Mouse (Mus musculus) midbrain, embryonic 15.5 days (tissue): ENCODE results near the gene Gm28051. TPM values are rescaled to one million over a fixed set of nuclear protein-coding genes. Genes with fewer than 3 reads are reported as not detected.
A peak's percentile ranks its signal among the peaks of the same experiment; 100 is the strongest.

Source experiments
- ATAC-seq: fragments of 200-750 bp; cut with Nextera tagmentation; replicated peaks from 2 replicates; pipeline ENCODE4 v1.8.0; 2017; ENCODE audit warnings: moderate TSS enrichment
- H3K27ac ChIP-seq: fragments of 300-500 bp; sonication (generic); 2 replicates; pipeline ENCODE4 v1.5.1; 2015; ENCODE audit warnings: mild to moderate bottlenecking, inconsistent platforms
- H3K27me3 ChIP-seq: fragments of 300-500 bp; sonication (generic); replicated peaks from 2 replicates; pipeline ENCODE4 v1.6.1; 2015; ENCODE audit warnings: inconsistent platforms
- H3K36me3 ChIP-seq: fragments of 300-500 bp; sonication (generic); replicated peaks from 2 replicates; pipeline ENCODE4 v1.6.1; 2015; ENCODE audit warnings: inconsistent platforms
- H3K4me1 ChIP-seq: fragments of 300-500 bp; sonication (generic); 2 replicates; pipeline ENCODE4 v1.6.1; 2015; ENCODE audit warnings: inconsistent platforms
- H3K4me2 ChIP-seq: fragments of 300-500 bp; sonication (generic); 2 replicates; pipeline ENCODE4 v1.6.1; 2015; ENCODE audit warnings: inconsistent platforms, mild to moderate bottlenecking, moderate library complexity
- H3K4me3 ChIP-seq: fragments of 300-500 bp; sonication (generic); 2 replicates; pipeline ENCODE4 v1.5.1; 2015; ENCODE audit warnings: mild to moderate bottlenecking, inconsistent platforms
- H3K9ac ChIP-seq: fragments of 300-500 bp; sonication (generic); 2 replicates; pipeline ENCODE4 v1.6.1; 2015; ENCODE audit warnings: mild to moderate bottlenecking, inconsistent platforms
- H3K9me3 ChIP-seq: fragments of 300-500 bp; sonication (generic); 2 replicates; pipeline ENCODE4 v1.6.1; 2016; ENCODE audit warnings: inconsistent platforms
- WGBS: fragments of 180-500 bp; shearing (Covaris S2); methylation state at CpG from one replicate; pipeline ENCODE4 v1.1.7; 2015; ENCODE audit warnings: mixed read lengths; 5-methylcytosine and 5-hydroxymethylcytosine counted together
- polyA plus RNA-seq: library from polyadenylated mRNA; unstranded; fragments of >200 nt; fragmentation: Nextera tagmentation; extraction: Ambion mirVana; gene quantifications from 2 replicates; pipeline ENCODE4 v1.2.1, GENCODE M21; 2015

Gm28051 gene
- polyA plus RNA-seq, 1 experiment from 2014 or later = not detected

- Histone ChIP-seq H3K9me3 (no peaks in the 10 kb centered on the region), H3K4me3 (no peak overlapping the region), H3K4me1 (peaks cover 18% of the 10 kb centered on the region), H3K9ac (no peak overlapping the region), H3K27me3 (no peaks in the 10 kb centered on the region), H3K4me2 (no peak overlapping the region), H3K27ac (no peak overlapping the region), H3K36me3 (no peaks in the 10 kb centered on the region)
- ATAC-seq = no peak
- 85% methylated on average over 5 of the region's 5 CpGs for WGBS
Measured at GRCm38 (mm10) chr12:102739096-102739495, 18.5 kb downstream of the Gm28051 start.

- Histone ChIP-seq H3K4me2 (no peak overlapping the region), H3K27me3 (no peaks in the 10 kb centered on the region), H3K9ac (no peak overlapping the region), H3K9me3 (no peaks in the 10 kb centered on the region), H3K4me1 (peaks cover 20% of the 10 kb centered on the region), H3K4me3 (no peak overlapping the region), H3K27ac (no peak overlapping the region), H3K36me3 (no peaks in the 10 kb centered on the region)
- ATAC-seq = no peak
- 12% methylated on average over 5 of the region's 5 CpGs for WGBS
Measured at GRCm38 (mm10) chr12:102733381-102733780, 24.2 kb downstream of the Gm28051 start.

GRCm38 (mm10) chr12:102730798-102731619, 26.6 kb downstream of the Gm28051 start:
- Histone ChIP-seq H3K36me3 (no peaks in the 10 kb centered on the region), H3K4me2 (peak overlapping the region; percentile 51), H3K9ac (no peak overlapping the region), H3K9me3 (no peaks in the 10 kb centered on the region), H3K27me3 (no peaks in the 10 kb centered on the region), H3K27ac (peak overlapping the region; percentile 82), H3K4me3 (peak overlapping the region; percentile 26), H3K4me1 (peaks cover 20% of the 10 kb centered on the region)
- ATAC-seq = peak; percentile 54
- WGBS = 36% methylated on average over 16 of the region's 16 CpGs

GRCm38 (mm10) chr12:102729855-102730797, 27.4 kb downstream of the Gm28051 start:
- H3K9ac ChIP-seq = 0 out of 2 replicates have a peak overlapping the region, but pooled peaks have one; percentile 12
- H3K27ac ChIP-seq = peak overlapping the region; percentile 82
- H3K27me3 ChIP-seq = no peaks in the 10 kb centered on the region
- H3K9me3 ChIP-seq = no peaks in the 10 kb centered on the region
- H3K4me1 ChIP-seq = peaks cover 20% of the 10 kb centered on the region
- 30% methylated on average over 26 of the region's 26 CpGs for WGBS
- H3K36me3 ChIP-seq = no peaks in the 10 kb centered on the region
- peak overlapping the region; percentile 51 for H3K4me2 ChIP-seq
- peak overlapping the region; percentile 26 for H3K4me3 ChIP-seq
- ATAC-seq = peak; percentile 98

- Histone ChIP-seq H3K36me3 (no peaks in the 10 kb centered on the region), H3K27ac (no peak overlapping the region), H3K9ac (no peak overlapping the region), H3K9me3 (no peaks in the 10 kb centered on the region), H3K4me2 (no peak overlapping the region), H3K27me3 (no peaks in the 10 kb centered on the region), H3K4me3 (no peak overlapping the region), H3K4me1 (peaks cover 12% of the 10 kb centered on the region)
- no peak for ATAC-seq
- 80% methylated on average over 7 of the region's 7 CpGs for WGBS
Measured at GRCm38 (mm10) chr12:102725761-102726175, 31.8 kb downstream of the Gm28051 start.

GRCm38 (mm10) chr12:102725146-102725545, 32.4 kb downstream of the Gm28051 start:
- 93% methylated on average over 6 of the region's 6 CpGs for WGBS
- H3K4me3 ChIP-seq = no peak overlapping the region

GRCm38 (mm10) chr12:102723861-102724260, 33.7 kb downstream of the Gm28051 start:
- no peak overlapping the region for H3K9ac ChIP-seq

More at GRCm38 (mm10) chr12:102725146-102725545, 32.4 kb downstream of the Gm28051 start:
- H3K36me3 ChIP-seq = no peaks in the 10 kb centered on the region
- H3K9me3 ChIP-seq = no peaks in the 10 kb centered on the region
- no peak overlapping the region for H3K4me2 ChIP-seq
- H3K4me1 ChIP-seq = 0 out of 2 replicates have a peak, but pooled peaks cover 5% of the 10 kb centered on the region
- no peak overlapping the region for H3K27ac ChIP-seq
- ATAC-seq = no peak
- no peaks in the 10 kb centered on the region for H3K27me3 ChIP-seq
- no peak overlapping the region for H3K9ac ChIP-seq

GRCm38 (mm10) chr12:102722966-102723365, 34.6 kb downstream of the Gm28051 start:
- Histone ChIP-seq H3K9ac (no peak overlapping the region), H3K4me3 (no peak overlapping the region), H3K4me2 (no peak overlapping the region), H3K9me3 (no peaks in the 10 kb centered on the region), H3K36me3 (no peaks in the 10 kb centered on the region), H3K27me3 (no peaks in the 10 kb centered on the region), H3K27ac (no peak overlapping the region), H3K4me1 (0 out of 2 replicates have a peak, but pooled peaks cover 3% of the 10 kb centered on the region)
- ATAC-seq = no peak
- WGBS = 65% methylated on average over 8 of the region's 8 CpGs

More at GRCm38 (mm10) chr12:102723861-102724260, 33.7 kb downstream of the Gm28051 start:
- Histone ChIP-seq H3K27ac (no peak overlapping the region), H3K4me3 (no peak overlapping the region), H3K36me3 (no peaks in the 10 kb centered on the region), H3K4me2 (no peak overlapping the region), H3K4me1 (0 out of 2 replicates have a peak, but pooled peaks cover 3% of the 10 kb centered on the region), H3K9me3 (no peaks in the 10 kb centered on the region), H3K27me3 (no peaks in the 10 kb centered on the region)
- no peak for ATAC-seq
- 79% methylated on average over 6 of the region's 6 CpGs for WGBS

GRCm38 (mm10) chr12:102722451-102722850, 35.1 kb downstream of the Gm28051 start:
- Histone ChIP-seq H3K9me3 (no peaks in the 10 kb centered on the region), H3K9ac (no peak overlapping the region), H3K4me1 (0 out of 2 replicates have a peak, but pooled peaks cover 3% of the 10 kb centered on the region), H3K36me3 (no peaks in the 10 kb centered on the region), H3K4me2 (no peak overlapping the region), H3K27me3 (no peaks in the 10 kb centered on the region), H3K27ac (no peak overlapping the region), H3K4me3 (no peak overlapping the region)
- WGBS = 59% methylated on average over 11 of the region's 11 CpGs
- no peak for ATAC-seq

- H3K9me3 ChIP-seq = no peaks in the 10 kb centered on the region
- H3K4me3 ChIP-seq = no peak overlapping the region
- no peak overlapping the region for H3K9ac ChIP-seq
- peak overlapping the region; percentile 17 for H3K4me2 ChIP-seq
- no peaks in the 10 kb centered on the region for H3K27me3 ChIP-seq
- peak; percentile 75; the same call in 1 of the 2 replicates for ATAC-seq
- H3K36me3 ChIP-seq = no peaks in the 10 kb centered on the region
- H3K27ac ChIP-seq = no peak overlapping the region
- WGBS = 26% methylated on average over 13 of the region's 13 CpGs
- 0 out of 2 replicates have a peak, but pooled peaks cover 3% of the 10 kb centered on the region for H3K4me1 ChIP-seq
Measured at GRCm38 (mm10) chr12:102719552-102720315, 37.8 kb downstream of the Gm28051 start.

- H3K4me2 ChIP-seq = no peak overlapping the region
- H3K27ac ChIP-seq = no peak overlapping the region
- ATAC-seq = no peak
- H3K9me3 ChIP-seq = no peaks in the 10 kb centered on the region
- H3K36me3 ChIP-seq = no peaks in the 10 kb centered on the region
- no peak overlapping the region for H3K9ac ChIP-seq
- 80% methylated on average over 10 of the region's 10 CpGs for WGBS
- H3K4me3 ChIP-seq = no peak overlapping the region
- H3K4me1 ChIP-seq = 0 out of 2 replicates have a peak, but pooled peaks cover 2% of the 10 kb centered on the region
- H3K27me3 ChIP-seq = no peaks in the 10 kb centered on the region
Measured at GRCm38 (mm10) chr12:102714654-102715395, 42.7 kb downstream of the Gm28051 start.
